Mouse (Mus musculus) erythroblast, embryonic 14.5 days (primary cell): ENCODE data around the gene Dpep1.
"Not testable (repeated sequence)": the region's sequence is repeated elsewhere in the genome, so short reads cannot be mapped to it uniquely, and the experiment has no call there.

Experiments used
- GATA1 ChIP-seq: IDR thresholded peaks from 2 replicates; pipeline ENCODE4 v1.6.1; 2012; ENCODE audit warnings: low read length, inconsistent platforms, mixed read lengths
- TAL1 ChIP-seq: IDR thresholded peaks from 3 replicates; pipeline ENCODE4 v1.6.1; 2012; ENCODE audit warnings: low read length, inconsistent platforms, mixed read lengths

DNA sequence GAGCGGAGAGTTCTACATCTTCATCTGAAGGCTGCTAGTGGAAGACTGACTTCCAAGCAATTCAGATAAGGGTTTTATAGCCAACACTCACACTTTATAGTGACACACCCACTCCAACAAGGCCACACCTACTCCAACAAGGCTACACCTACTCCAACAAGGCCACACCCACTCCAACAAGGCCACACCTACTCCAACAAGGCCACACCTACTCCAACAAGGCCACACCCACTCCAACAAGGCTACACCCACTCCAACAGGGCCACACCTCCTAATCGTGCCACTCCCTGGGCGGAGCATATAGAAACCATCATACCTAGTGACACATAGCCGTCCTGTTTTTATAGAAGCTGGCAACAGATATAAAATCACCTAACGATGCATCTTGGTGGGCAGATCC, 11.0 kb downstream of the Dpep1 start:
- not testable (repeated sequence) for TF ChIP-seq GATA1, TAL1
